Mouse (Mus musculus) CH12.LX (cell line): Measurements from ENCODE around the gene Ptpn5. TPM values are rescaled to one million over a fixed set of nuclear protein-coding genes. Genes with fewer than 3 reads are reported as not detected.

Source experiments
- DNase-seq: peaks from one replicate; pipeline ENCODE4 v3.0.0-alpha.2; 2013; ENCODE audit errors: extremely low read depth
- H3K27ac ChIP-seq: 2 replicates; pipeline ENCODE4 v1.5.1; 2012; ENCODE audit warnings: low read depth, mild to moderate bottlenecking, control low read depth, moderate library complexity; ENCODE audit not compliant: insufficient read depth
- H3K27me3 ChIP-seq: replicated peaks from 2 replicates; pipeline ENCODE3; 2012; ENCODE audit warnings: inconsistent platforms
- H3K36me3 ChIP-seq, 2 experiments: replicated peaks in 1 of 2; 2 replicates each; pipeline versions ENCODE3 to v1.6.1; 2012; ENCODE audit warnings: inconsistent platforms in 1 of 2, low read length in 1 of 2, mild to moderate bottlenecking in 1 of 2, mixed read lengths in 1 of 2, moderate library complexity in 1 of 2; ENCODE audit not compliant: control insufficient read depth in 1 of 2, insufficient read depth in 1 of 2
- H3K4me1 ChIP-seq, 2 experiments: 2 replicates each; pipeline ENCODE4 v1.6.1; 2012; ENCODE audit warnings: inconsistent platforms in 1 of 2, moderate library complexity in 1 of 2; ENCODE audit not compliant: insufficient read depth in 2 of 2, control insufficient read depth in 1 of 2
- H3K4me2 ChIP-seq: 2 replicates; pipeline ENCODE4 v1.6.1; 2012; ENCODE audit warnings: low read depth, mild to moderate bottlenecking, control low read depth; ENCODE audit not compliant: poor library complexity, insufficient read depth, severe bottlenecking
- H3K4me3 ChIP-seq, 3 experiments: fragments of 150-350 bp in 1 of 3; sonication (generic) in 1 of 3; replicated peaks in 1 of 3; 2 replicates each; pipeline versions ENCODE3 to v1.5.1; 2011 to 2012; ENCODE audit warnings: low read depth in 2 of 3, low read length in 2 of 3, mild to moderate bottlenecking in 2 of 3, moderate library complexity in 2 of 3, control low read depth in 1 of 3, improper control_type of control experiment in 1 of 3, inconsistent platforms in 1 of 3, mixed read lengths in 1 of 3; ENCODE audit not compliant: poor library complexity in 1 of 3
- H3K79me2 ChIP-seq: replicated peaks from 2 replicates; pipeline ENCODE4 v1.6.1; 2012; ENCODE audit warnings: mild to moderate bottlenecking, moderate library complexity; ENCODE audit not compliant: control insufficient read depth, poor library complexity, insufficient read depth, severe bottlenecking; ENCODE audit errors: extremely low read depth
- H3K9ac ChIP-seq: 2 replicates; pipeline ENCODE4 v1.6.1; 2012; ENCODE audit warnings: low read depth, mild to moderate bottlenecking, control low read depth, moderate library complexity; ENCODE audit not compliant: insufficient read depth
- H3K9me3 ChIP-seq: replicated peaks from 2 replicates; pipeline ENCODE3; 2012; ENCODE audit warnings: low read length, inconsistent platforms, mixed read lengths
- BHLHE40 ChIP-seq: IDR thresholded peaks from 2 replicates; pipeline ENCODE4 v1.6.1; 2011; ENCODE audit warnings: mild to moderate bottlenecking, low read depth, low read length, improper control_type of control experiment
- CHD1 ChIP-seq: IDR thresholded peaks from 2 replicates; pipeline ENCODE4 v1.6.1; 2012; ENCODE audit warnings: low read depth, low read length, improper control_type of control experiment, inconsistent platforms
- CTCF ChIP-seq, 2 experiments: IDR thresholded peaks in 1 of 2; conservative IDR thresholded peaks in 1 of 2; 2 replicates each; pipeline ENCODE4 v1.5.1; 2011 to 2012; ENCODE audit warnings: low read depth in 2 of 2, low read length in 2 of 2, improper control_type of control experiment in 1 of 2, inconsistent platforms in 1 of 2, mild to moderate bottlenecking in 1 of 2, moderate library complexity in 1 of 2
- E2F4 ChIP-seq: IDR thresholded peaks from 2 replicates; pipeline ENCODE4 v1.6.1; 2011; ENCODE audit warnings: low read depth, low read length, improper control_type of control experiment; ENCODE audit not compliant: insufficient replicate concordance
- ELF1 ChIP-seq: IDR thresholded peaks from 2 replicates; pipeline ENCODE4 v1.6.1; 2014; ENCODE audit warnings: low read depth, mild to moderate bottlenecking, inconsistent platforms, low read length, improper control_type of control experiment
- ETS1 ChIP-seq: conservative IDR thresholded peaks from 2 replicates; pipeline ENCODE4 v1.6.1; 2012; ENCODE audit warnings: low read depth, mild to moderate bottlenecking, inconsistent platforms, low read length, improper control_type of control experiment, moderate library complexity
- HCFC1 ChIP-seq: IDR thresholded peaks from 2 replicates; pipeline ENCODE4 v1.6.1; 2012; ENCODE audit warnings: low read depth, mild to moderate bottlenecking, inconsistent platforms, low read length, improper control_type of control experiment
- IRF4 ChIP-seq: IDR thresholded peaks from 2 replicates; pipeline ENCODE4 v1.6.1; 2014; ENCODE audit warnings: low read depth, mild to moderate bottlenecking, inconsistent platforms, low read length, improper control_type of control experiment
- JUN ChIP-seq: IDR thresholded peaks from 2 replicates; pipeline ENCODE4 v1.6.1; 2011; ENCODE audit warnings: low read depth, mild to moderate bottlenecking, low read length, improper control_type of control experiment, moderate library complexity; ENCODE audit not compliant: insufficient read depth
- JUND ChIP-seq: conservative IDR thresholded peaks from 2 replicates; pipeline ENCODE4 v1.6.1; 2011; ENCODE audit warnings: low read depth, low read length, improper control_type of control experiment
- MAX ChIP-seq: IDR thresholded peaks from 2 replicates; pipeline ENCODE4 v1.6.1; 2011; ENCODE audit warnings: low read length, improper control_type of control experiment
- NELFE ChIP-seq: IDR thresholded peaks from 2 replicates; pipeline ENCODE4 v1.6.1; 2011; ENCODE audit warnings: low read depth, low read length, improper control_type of control experiment
- POLR2A ChIP-seq: IDR thresholded peaks from 2 replicates; pipeline ENCODE4 v1.6.1; 2011; ENCODE audit warnings: low read depth, mild to moderate bottlenecking, improper control_type of control experiment, low read length
- RAD21 ChIP-seq: IDR thresholded peaks from 2 replicates; pipeline ENCODE4 v1.6.1; 2011; ENCODE audit warnings: low read depth, mild to moderate bottlenecking, low read length, improper control_type of control experiment, moderate library complexity
- RCOR1 ChIP-seq: conservative IDR thresholded peaks from 2 replicates; pipeline ENCODE4 v1.6.1; 2012; ENCODE audit warnings: low read depth, mild to moderate bottlenecking, inconsistent platforms, low read length, improper control_type of control experiment
- SMC3 ChIP-seq: IDR thresholded peaks from 2 replicates; pipeline ENCODE4 v1.6.1; 2011; ENCODE audit warnings: low read depth, low read length, improper control_type of control experiment
- TCF12 ChIP-seq: IDR thresholded peaks from 2 replicates; pipeline ENCODE4 v1.6.1; 2014; ENCODE audit warnings: low read depth, mild to moderate bottlenecking, inconsistent platforms, low read length, improper control_type of control experiment
- USF1 ChIP-seq: IDR thresholded peaks from 2 replicates; pipeline ENCODE4 v1.6.1; 2014; ENCODE audit warnings: low read depth, mild to moderate bottlenecking, inconsistent platforms, low read length, improper control_type of control experiment
- ZC3H11A ChIP-seq: IDR thresholded peaks from 2 replicates; pipeline ENCODE4 v1.6.1; 2012; ENCODE audit warnings: low read depth, mild to moderate bottlenecking, inconsistent platforms, low read length, improper control_type of control experiment
- ZKSCAN1 ChIP-seq: IDR thresholded peaks from 2 replicates; pipeline ENCODE4 v1.6.1; 2012; ENCODE audit warnings: low read depth, inconsistent platforms, low read length, improper control_type of control experiment, borderline replicate concordance
- dilution Hi-C: fragments of 300-500 bp; cut with MboI; formaldehyde crosslinking; loops from 2 replicates; pipeline ENCODE4 v1.14.3; 2020; ENCODE audit warnings: low sequenced_read_pairs; ENCODE audit not compliant: extremely low pct_unique_long_range_greater_than_20kb, extremely low pct_ligation_motif_present
- in situ Hi-C: fragments of 300-500 bp; cut with MboI; formaldehyde crosslinking; loops from 3 replicates; pipeline ENCODE4 v1.14.3; 2019; ENCODE audit warnings: low sequenced_read_pairs, low pct_ligation_motif_present, low pct_unique_long_range_greater_than_20kb, mixed read lengths
- polyA plus RNA-seq: library from polyadenylated mRNA; unstranded; fragments of >175 nt; gene quantifications from 2 replicates; pipeline ENCODE4 v1.2.1, GENCODE M21; 2012; ENCODE audit warnings: low read depth; ENCODE audit not compliant: insufficient read length
- total RNA-seq, 2 experiments: library from RNA; depleted of rRNA; stranded (reverse); fragments of 300-350 nt in 1 of 2; fragments of >200 nt in 1 of 2; gene quantifications; 2 replicates each; pipeline ENCODE4 v1.2.3; 2012 to 2014

Gene Ptpn5
- total and polyA plus RNA-seq, 3 experiments: 0.90 to 3.4 (median 1.9) TPM

DNA sequence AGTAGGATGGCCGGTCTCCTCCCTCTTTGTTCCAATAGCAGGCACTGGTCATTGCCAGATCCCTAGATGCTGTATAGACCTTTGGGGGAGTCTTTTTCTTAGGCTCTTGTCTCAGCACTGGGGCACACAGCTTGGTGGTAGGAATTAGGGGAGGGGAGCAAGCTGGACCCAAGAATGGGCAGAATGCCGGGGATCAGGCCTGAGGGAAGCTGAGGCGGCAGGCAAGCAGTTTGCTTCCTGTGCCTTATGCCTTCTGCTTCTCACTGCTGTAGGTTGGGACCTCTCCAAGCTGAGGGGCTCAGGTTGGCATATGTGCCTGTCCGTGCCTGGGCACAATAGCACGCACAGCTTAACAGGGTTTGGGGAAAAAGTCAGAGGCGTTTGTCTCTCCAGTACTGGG is 57.3 kb downstream of the Ptpn5 start:
- Histone ChIP-seq H3K9ac (no peak overlapping the region), H3K4me2 (no peak overlapping the region), H3K4me3 (no peak overlapping the region), H3K79me2 (no peaks in the 10 kb centered on the region), H3K36me3 (peaks cover 0 to 2% of the 10 kb centered on the region in 2 experiments), H3K9me3 (no peaks in the 10 kb centered on the region), H3K4me1 (peaks cover 0 to 42% of the 10 kb centered on the region in 2 experiments; a peak in 2 of 4 replicates), H3K27ac (no peak overlapping the region), H3K27me3 (no peaks in the 10 kb centered on the region)
- in situ Hi-C loops: loop anchor here (5.0 kb wide), 1 partner anchor 54 kb away; no protein-coding TSS in a partner anchor
- TF ChIP-seq JUND: no peak
- no peak for TF ChIP-seq CHD1
- no peak for TF ChIP-seq RCOR1
- TF ChIP-seq BHLHE40: no peak
- TF ChIP-seq NELFE: no peak
- TF ChIP-seq POLR2A: no peak
- no peak for DNase-seq
- dilution Hi-C loops: no loop called here

DNA sequence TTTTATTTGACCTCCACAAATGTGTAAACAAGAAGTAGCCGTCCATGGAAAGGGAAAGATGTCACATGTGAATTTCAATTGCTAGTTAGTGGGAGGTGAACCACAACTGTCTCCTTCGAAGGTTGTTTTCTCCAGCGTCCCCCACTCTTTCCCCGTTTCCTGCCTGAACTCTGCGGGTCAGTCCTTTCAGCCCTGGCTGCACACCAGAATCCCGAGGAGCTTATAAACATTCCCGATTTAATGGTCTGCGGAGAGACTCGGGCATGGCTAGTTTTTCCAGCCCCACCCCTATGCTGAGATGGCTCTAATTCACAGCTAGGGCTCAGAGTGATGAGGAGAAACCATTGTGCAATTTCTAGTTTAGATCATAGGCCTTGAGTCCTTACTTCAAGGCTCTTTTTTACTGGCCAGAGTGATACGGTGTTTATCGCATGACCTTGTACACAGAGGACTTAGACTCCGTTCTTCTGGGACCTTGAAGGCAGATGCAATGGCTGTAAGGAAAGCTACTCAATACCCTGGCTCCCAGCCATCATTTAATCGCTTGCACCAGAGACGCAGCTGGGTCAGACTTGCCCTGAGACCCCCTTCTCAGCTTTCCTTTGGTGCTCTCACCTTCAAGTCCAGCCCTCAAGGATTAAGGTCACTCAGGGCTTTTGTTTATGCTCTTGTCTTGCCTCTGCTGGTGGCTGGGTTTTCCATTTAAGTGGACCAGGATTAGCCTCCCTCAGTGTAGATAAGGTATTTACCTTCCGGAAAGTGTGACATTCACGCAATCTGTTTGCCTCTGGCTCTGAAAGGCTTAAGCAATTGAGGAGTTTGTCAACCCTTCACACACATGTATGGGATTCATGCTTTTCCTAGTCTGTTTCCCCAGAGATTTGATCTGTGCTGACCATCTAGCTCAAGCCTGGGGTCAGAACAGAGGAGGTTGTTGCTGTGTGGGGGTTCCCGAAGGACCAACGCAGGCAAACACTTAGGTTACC is 59.7 kb downstream of the Ptpn5 start:
- peaks cover 2% of the 10 kb centered on the region for H3K9me3 ChIP-seq
- dilution Hi-C loops: no loop called here
- H3K79me2 ChIP-seq: no peaks in the 10 kb centered on the region
- no peak overlapping the region for H3K27ac ChIP-seq
- H3K4me1 ChIP-seq: peaks cover 2 to 33% of the 10 kb centered on the region in 2 experiments; a peak in 2 of 4 replicates
- no peak for DNase-seq
- no peak overlapping the region for H3K9ac ChIP-seq
- TF ChIP-seq IRF4 (no peak), HCFC1 (no peak), E2F4 (no peak)
- no peak overlapping the region for H3K4me2 ChIP-seq
- no peak overlapping the region for H3K4me3 ChIP-seq
- H3K27me3 ChIP-seq: no peaks in the 10 kb centered on the region
- in situ Hi-C loops: no loop called here
- no peaks in the 10 kb centered on the region for H3K36me3 ChIP-seq

DNA sequence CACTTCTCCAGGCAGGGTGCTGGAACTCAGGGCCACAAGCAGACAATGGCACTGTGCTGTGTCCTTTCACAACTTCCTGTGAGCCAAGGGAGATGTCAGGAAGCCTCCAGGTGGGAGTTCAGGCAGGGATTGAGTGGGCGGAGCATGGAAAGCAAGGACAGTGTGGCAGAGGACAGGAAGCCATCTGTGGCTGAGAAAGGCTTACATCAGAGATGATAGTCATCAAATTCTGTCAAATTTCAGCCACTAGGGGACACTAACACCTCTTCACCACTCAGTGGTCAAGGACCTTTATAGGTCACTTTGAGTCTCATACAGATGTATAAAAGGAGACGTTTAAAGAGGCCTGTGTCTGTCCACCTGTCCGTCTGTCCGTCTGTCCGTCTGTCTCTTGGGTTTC is 60.9 kb downstream of the Ptpn5 start:
- Histone ChIP-seq H3K4me3 (no peak overlapping the region), H3K4me2 (no peak overlapping the region), H3K27me3 (no peaks in the 10 kb centered on the region), H3K36me3 (no peaks in the 10 kb centered on the region), H3K27ac (no peak overlapping the region), H3K9ac (no peak overlapping the region), H3K79me2 (no peaks in the 10 kb centered on the region), H3K9me3 (peaks cover 3% of the 10 kb centered on the region), H3K4me1 (peaks cover 2 to 30% of the 10 kb centered on the region in 2 experiments; a peak in 2 of 4 replicates)
- DNase-seq: no peak
- TF ChIP-seq ZKSCAN1: no peak
- TF ChIP-seq RAD21: peak; percentile 66
- TF ChIP-seq ETS1: no peak
- TF ChIP-seq E2F4: no peak
- TF ChIP-seq RCOR1: no peak
- TF ChIP-seq CTCF (conservative IDR thresholded peaks at IDR 0.05 in 1 of 2, IDR thresholded peaks at IDR 0.05 in 1 of 2; ENCODE audit: low read depth in 2 of 2, low read length in 2 of 2): peak; percentile 50 to 79
- TF ChIP-seq ELF1: no peak
- no peak for TF ChIP-seq USF1
- TF ChIP-seq SMC3: peak; percentile 87
- no peak for TF ChIP-seq TCF12
- TF ChIP-seq MAX: no peak
- peak; percentile 33; the same call in 1 of the 2 replicates for TF ChIP-seq ZC3H11A
- TF ChIP-seq JUN: no peak
- in situ Hi-C loops (no loop called here), dilution Hi-C loops (no loop called here)
